Mouse (Mus musculus) cerebellum, adult 2 months (tissue): ENCODE measurements at regions not wholly inside any gene's neighbourhood (a gene's known extent, or its start where the extent isn't known, plus 50 kb on each side); places are given as distances from the start of the nearest gene placed in this dataset.

Source experiments
- CTCF ChIP-seq: fragments of 200-500 bp; IDR thresholded peaks from 2 replicates; pipeline ENCODE4 v1.5.1; 2011; ENCODE audit warnings: low read depth, mild to moderate bottlenecking, control low read depth, low read length, moderate library complexity, borderline replicate concordance; ENCODE audit not compliant: insufficient read depth
- POLR2A ChIP-seq: fragments of 200-500 bp; IDR thresholded peaks from 2 replicates; pipeline ENCODE4 v1.6.1; 2011; ENCODE audit warnings: low read length, control low read depth, borderline replicate concordance; ENCODE audit not compliant: insufficient read depth

DNA sequence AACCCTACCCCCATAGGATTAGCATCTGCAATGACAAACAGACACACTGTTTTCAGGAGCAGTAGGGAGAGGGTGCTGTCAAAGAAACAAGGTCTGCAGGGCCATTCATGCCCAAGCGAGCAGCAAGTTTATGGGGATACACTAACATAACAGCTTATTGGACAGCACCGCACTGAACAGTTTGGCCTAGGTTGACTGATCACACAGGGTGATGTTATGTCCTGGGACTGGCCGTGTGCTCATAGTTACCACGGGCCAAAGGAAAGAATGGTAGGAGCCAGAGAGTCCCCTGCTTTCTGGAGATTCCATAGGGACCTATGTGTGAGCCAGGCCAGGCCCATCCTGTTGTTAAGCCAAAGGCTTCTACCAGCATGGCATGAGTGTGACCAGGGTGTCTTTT, 102.8 kb downstream of the Ndufa10 start:
- TF ChIP-seq CTCF: no peak
- TF ChIP-seq POLR2A: no peak
